Mouse (Mus musculus) kidney, postnatal 36 days (tissue): ENCODE data around the gene Acsf3.

Experiments
- DNase-seq, 2 experiments: peaks; one replicate each; pipeline ENCODE4 v3.0.0; 2021 to 2022; ENCODE audit warnings: mixed read lengths in 2 of 2

Gene Acsf3

DNA sequence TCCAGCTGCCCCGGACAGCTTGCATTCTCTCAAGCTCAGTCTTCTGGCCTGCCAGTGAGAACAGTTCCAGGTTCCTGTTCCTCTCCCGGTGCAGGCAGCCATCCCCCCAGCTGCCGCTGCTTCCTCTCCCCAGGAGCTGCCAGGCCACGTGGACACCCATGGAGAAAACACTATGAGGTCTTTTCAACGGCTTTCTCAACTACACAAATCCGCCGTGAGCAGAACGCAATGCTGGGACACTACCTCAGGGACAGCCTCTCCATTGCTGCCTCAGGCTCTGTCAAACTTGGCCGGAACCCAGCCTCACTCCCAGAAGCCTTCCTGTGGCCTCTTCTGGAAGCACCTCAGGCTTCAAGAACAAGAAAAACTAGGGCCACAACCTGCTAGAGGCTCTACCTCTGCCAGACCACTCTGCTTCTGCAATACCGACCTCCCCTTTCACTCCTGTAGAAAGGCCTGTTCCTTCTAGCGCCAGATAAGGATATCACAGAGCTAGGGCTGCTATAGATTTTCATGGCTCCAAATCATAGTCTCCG, 12.5 kb upstream of the Acsf3 start:
- peak in 1 of 2 experiments; percentile 13 for DNase-seq

DNA sequence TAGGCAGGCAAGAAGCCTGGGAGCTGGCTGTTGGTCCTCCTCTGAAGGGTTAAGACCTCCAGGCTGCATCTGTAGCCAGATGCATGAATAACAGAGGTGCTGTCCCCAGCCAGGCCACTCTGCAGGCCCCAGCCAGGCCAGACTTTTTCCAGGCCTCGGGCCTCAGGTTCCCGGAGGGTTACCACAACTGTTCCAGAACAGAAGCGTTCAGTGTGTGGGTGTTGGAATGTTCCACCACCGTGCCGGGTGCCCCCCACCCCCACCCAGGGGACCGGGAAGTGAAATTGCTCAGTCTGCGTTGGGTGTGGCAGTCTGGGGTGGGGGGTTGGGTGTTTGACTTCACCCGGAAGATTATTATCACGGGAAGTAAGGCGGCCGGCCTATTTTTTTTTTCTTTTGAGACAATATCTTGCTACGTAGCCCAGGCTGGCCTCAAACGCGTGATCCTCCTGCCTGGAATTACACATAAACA, 12.0 kb upstream of the Acsf3 start:
- DNase-seq, result peak in 1 of 2 experiments; percentile 36

DNA sequence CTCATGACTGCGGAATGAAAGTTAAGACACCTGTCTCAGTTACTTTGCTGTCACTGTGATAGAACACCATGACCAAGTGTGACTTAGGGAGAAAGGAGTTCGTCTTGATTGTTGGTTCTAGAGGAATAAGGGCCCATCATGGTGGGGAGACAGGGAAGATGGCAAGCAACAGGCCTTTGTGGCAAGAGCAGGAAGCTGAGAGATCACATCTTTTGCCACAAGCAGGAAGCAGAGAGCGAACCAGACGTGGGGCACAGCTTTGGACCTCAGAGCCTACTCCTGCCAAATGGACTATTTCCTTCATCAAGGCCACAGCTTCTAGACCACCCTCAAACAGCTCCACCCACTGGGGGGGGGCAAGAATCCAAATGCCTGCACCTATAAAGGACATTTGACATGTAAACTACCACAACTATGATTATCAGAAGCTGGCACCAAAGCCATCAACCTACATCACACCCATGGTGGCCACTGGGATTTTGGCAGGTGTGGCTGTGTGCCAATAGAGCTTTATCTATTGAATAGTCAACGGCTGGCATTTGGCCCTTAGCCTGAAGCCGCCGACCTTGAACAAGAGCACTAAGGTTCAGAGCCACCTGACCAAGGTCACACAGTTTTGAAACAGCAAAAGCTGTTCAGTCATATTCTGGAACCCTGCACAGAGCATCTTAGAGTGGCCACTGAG, 10.4 kb upstream of the Acsf3 start:
- DNase-seq, result no peak

DNA sequence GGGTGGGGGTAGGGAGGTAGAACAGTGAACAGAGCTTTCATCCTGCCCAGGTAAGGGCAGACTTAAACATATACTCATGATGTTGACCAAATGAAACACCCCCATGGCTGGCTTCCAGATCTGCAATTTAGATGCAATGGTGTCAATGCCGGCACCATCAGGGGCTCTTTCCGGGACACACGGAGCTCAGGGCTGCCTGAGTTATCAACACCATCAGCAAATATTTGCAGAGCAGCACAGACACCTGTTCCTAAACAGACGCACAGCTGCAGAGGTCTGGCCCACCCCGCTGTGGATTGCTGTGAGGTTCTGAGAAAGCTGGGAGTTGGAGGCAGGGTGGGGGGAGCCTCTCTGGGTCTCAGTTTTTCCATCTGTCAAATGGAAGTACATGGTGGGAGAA, 9.1 kb upstream of the Acsf3 start:
- DNase-seq, result no peak

DNA sequence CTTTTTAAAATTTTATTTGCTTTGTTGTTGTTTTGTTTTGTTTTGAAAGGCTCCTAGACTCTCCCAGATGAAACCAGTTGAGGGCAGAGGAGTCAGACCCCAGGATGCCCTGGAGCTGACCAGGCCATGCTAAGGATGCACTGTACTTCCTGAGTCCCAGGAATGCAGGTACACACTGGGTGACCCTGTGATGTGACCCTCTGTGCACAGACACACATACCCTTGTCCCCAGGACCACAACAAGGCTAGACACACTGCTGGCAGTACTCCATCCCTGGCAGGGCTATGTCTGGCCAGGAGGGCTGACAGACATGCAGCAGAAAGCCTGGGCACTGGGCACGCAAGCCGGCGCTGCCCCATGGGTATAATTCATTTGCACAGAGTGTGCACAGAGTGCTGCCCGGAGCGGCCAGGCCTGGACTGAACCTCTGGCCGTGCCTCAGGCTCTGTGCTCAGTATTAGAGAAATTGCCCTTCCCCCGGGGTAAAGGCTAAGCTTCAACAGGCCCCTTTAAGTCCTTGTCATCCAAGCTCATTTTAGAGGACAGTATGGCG, 8.6 kb upstream of the Acsf3 start:
- no peak for DNase-seq

DNA sequence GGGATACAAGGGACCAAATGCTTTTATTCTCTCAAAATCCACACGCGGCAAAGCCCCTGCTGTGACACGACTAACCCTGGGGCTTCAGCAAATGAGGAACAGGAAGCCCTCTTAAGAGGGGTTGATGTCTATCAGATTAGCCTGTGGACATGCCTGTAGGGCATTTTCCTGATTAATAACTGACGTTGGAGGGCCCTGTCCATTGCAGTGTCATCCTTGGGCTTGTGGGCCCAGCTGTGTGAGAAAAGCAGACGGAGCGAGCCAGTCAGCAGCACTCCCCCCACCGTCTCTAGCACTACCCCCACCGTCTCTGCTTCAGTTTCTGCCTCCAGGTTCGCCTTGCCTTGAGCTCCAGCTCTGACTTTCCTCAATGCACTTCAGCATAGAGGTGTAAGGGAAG, 8.1 kb upstream of the Acsf3 start:
- no peak for DNase-seq

DNA sequence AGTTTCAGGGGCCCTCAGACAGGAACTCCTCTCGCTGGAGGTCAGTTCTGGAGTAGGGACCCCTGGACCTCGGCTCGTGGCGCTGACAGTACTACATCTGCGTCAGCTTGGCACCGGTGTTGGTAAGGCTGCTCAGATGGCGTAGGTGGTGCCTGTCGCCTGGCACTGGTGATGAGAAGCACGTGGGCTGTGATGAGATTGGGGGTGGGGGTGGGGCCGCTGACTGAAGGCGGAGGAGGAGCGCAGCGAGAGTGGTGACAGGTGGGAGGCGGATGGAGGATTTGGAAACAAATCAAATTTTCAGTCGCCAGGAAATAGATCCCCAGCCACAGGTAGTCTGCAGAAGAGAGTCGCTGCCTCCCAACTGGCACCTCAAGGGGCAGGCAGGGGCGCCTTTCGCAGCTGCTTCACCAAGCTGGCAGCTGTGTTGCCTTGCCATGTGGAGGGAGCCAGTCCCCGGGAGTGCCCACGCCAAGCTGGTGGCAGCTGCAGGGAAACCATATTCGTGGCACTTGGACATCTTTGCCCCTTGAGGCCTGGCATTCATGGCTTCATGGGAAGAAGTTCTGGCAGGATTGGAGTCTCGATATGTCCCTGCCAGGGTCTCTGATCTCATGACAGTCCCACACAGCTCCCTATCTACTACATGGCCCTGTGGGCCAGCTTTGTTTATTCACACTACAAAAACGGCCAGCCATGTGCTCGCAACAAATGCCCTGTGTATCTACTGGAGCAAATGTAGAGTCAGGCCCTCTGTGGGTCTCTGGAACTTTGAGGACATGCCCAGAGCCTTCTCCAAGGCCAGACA, 5.8 kb upstream of the Acsf3 start:
- DNase-seq, result no peak

DNA sequence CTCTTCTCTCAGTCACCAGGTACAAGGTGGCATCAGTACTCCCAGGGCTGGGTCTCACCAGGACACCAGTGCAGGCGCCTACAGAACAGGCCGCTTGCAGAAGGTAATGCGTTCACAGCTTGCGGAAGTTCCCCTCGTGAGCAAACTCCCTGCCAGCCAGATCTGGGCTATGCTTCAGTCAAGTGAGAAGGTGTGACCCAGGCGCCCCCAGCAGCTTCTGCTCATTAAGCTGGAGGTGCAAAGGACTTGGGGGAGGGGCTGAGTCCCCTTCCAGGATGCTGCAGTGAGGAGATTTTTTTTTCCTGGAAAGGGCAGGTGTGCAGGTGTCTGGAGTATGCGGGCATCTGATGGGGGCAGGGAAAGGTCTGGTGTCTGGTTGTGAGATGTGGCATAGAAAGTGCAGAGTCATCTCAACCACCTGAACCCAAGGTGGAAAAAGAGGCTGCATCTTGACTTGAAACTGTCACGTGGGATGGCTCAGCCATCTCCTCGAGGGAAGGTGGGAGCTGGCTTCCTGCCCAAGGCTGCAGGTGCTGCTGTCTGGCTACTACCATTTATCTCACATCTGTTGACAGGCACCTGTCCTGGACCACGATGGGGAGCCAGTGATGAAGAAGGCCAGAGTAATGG, 2.7 kb upstream of the Acsf3 start:
- DNase-seq, result no peak

DNA sequence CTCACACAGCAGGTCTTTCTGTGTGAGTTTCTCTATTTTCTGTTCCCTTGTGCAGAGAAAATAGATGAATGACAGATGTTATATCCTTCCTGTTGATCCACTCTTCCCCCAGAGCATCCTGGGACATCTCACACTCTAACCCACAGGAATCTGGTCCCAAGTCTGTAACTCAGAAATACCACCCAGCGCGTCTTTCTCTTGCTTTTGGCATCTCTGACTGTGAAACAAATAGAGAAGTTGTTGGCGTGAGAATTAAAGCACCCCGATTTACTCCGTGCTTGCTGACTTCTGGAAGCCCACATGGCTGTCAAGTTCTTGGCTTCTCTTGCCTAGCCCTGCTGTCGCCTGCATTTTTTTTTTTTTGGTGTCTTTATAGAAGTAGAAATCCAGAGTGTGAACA, 2.4 kb downstream of the Acsf3 start:
- DNase-seq, result no peak

DNA sequence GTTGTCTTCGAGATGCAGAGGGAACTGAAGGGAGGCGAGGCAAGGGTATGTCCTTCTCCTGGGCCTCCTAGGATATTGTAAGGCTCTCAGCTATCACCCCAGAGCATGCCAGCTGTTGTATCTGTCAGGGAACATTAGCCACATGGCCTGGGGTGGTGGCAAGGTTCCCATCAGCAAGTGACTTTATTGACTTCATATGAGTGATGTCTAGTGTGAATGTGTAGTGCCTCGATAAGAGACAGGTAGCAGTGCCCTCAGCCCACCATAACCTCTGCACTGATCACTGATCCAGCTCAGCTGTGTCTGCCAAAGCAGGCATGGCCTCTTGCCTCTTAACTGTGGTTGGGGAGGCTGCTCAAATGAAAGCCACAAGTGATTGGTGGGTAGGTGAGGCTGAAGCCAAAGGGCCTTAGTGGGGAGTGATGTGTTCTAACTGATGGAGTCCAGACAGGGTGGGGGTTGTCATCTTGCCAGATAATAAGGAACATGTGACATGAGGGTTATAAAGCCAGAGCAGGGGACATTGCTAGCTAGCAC, 3.5 kb downstream of the Acsf3 start:
- no peak for DNase-seq

DNA sequence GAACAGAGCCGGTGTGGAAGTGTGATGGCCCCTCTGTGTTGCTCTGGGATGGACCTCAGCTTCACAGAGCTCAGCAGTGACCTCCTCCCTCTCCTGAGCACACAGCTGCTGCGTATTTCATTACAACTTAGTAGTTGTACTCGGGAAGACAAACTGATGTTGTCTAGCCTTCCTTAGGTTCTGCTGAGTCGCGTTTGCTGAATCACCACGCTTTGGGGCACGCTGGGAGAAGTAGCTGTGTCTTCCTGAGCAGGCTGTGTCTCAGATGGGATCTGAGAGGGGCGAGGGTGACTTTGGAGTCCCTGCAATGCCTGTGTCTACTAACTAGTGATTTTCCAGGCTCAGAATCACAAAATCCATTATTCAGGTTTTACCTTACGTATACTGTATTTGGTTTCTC, 4.0 kb downstream of the Acsf3 start:
- DNase-seq, result no peak

DNA sequence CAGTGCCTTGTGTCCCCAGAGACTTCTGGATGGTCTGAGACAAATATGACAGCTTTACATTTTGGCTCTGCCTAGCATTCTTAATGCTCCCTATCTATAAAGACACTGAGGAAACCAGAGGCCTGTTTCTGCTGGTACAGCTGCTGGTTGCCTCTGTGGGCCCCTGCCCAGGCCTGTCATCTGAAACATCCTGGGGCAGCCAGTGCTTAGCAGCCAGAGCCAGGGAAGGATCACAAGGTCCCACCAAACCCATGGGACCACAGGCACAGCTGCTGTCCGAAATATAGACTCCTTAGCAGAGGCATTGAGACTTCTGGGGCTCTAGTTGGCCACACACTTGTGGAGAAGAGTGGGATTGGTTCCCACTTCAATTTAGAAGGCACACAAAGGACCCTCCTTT, 9.5 kb downstream of the Acsf3 start:
- DNase-seq, result no peak

DNA sequence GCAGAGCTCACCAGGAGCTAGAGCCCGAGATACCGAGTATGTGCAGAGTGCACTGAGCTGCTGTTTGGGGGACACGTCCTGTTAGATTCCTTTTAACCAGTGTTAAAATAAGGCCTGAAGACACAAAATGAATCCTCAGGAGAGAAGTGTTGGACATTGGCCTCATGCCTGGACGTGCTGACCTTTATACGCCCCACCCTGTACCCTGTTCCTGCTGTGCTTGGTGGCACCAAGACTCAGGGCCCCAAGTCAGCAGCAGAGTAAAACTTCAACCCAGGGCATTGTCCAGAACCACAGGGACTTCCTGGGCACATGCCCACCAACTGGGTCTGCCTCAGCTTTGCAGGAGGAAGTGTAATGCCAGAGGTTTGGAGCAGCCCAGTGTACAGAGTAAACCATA, 14.5 kb downstream of the Acsf3 start:
- peak; percentile 82 to 84 for DNase-seq

DNA sequence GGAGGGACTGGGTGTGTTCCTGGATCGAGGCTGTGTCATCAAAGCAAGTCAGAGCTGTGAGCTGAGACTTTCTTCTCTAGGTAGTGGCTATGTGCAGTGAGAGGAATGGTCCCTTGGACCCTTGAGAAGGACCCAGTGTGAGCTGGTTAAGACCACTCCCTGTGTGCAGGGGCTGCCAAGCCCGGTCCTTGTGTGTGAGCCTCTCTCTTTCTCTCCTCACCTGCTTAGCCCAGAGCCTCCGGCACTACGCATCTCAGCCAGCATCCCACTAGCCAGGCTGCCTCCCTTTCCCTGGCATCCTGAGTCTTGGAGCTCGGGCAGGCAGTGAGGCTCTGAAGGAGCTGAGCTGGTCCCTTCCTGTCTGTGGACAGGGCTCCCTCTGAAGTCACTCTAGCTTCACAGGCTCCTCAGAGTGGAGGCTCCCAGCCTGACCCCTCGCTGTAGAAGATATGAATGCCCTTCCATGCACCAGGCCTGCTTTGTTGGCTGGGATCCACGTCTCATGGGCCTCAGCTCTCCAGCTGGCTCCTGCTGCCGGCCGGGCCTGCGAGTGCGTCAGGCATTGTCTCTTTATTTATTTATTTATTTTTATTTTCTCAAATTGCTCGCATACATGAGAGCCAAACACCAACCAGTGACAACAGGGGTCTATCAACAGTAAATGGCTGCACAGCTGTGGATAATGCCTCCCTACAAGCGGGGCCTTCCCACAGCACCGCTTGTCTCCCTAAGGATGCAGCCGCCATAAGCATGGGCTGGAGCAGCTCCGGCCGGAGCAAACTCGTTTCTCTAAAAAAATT, 18.3 kb downstream of the Acsf3 start:
- peak; percentile 15 to 29 for DNase-seq

DNA sequence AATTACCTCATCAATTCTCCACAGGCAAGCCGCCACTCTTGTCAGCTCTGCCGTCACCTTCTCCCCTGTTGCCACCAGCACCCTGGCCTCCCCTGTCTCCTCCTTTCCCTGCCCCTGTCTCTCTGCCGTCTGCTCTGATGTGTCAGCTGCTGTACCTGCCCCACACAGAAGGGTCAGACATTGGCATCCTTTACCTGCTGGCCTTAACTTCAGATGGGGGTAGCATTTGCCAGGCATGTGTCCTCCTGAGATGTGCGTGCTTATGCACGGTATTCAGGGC, 18.8 kb downstream of the Acsf3 start:
- DNase-seq, result no peak

DNA sequence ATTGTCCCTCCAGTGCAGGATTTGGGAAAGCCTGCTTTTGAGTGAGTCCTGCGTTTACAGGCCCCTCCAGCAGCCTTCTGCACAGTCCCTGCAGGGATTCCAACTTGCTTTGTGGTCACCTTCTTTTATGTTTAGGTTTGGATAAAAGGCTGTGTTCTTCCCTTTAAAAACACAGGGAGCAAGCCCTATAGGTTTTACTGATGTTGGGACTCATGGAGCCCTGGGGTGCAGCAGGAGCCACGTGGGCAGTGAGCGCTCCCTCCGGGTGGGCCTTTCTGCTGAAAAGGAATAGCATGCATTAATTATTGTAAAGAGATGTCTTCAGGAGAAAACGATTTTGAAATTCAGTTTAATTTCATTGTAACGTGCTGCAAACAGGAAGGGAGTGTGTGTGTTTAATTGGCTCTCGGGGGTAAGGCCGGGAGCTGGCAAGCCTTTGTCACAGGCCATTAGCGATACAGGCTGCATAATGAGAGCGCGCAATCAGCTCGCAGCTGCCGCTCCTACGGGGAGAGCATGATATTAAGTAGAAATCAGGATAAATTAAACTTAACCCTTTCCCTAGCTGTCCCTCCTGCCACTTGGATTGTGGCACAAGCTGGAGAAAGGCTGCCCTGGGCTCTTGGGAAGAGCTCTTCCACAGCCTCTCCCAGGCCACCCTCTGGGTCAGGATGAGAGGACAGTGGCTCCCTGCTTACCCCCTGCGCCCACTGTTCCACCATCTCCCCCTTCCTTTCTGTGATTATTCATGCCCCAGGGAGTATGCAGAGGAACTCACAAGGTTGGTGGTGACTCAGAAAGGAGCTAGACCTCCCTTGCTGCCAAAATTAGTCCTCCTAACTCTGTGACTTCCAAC, 28.8 kb downstream of the Acsf3 start:
- no peak for DNase-seq

DNA sequence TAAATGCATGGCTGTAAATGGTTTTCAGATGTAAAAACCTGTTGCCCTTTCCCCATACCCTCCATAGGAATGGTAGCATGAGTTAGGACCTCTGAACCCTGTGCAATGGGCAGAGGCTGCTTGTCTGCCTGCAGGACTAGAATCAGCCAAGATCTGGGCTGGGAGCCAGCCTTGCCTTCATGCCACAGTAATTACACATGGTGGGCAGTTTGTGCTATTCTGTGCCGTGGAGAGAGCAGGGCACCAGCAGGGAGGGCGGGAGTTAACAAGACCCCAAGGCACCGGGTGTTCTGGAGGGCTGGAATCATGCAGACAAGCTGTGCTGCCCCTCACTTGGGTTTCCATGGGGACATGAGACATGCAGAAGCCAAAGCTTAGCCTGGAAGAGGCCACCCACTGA, 30.1 kb downstream of the Acsf3 start:
- DNase-seq, result peak; percentile 77 to 85

DNA sequence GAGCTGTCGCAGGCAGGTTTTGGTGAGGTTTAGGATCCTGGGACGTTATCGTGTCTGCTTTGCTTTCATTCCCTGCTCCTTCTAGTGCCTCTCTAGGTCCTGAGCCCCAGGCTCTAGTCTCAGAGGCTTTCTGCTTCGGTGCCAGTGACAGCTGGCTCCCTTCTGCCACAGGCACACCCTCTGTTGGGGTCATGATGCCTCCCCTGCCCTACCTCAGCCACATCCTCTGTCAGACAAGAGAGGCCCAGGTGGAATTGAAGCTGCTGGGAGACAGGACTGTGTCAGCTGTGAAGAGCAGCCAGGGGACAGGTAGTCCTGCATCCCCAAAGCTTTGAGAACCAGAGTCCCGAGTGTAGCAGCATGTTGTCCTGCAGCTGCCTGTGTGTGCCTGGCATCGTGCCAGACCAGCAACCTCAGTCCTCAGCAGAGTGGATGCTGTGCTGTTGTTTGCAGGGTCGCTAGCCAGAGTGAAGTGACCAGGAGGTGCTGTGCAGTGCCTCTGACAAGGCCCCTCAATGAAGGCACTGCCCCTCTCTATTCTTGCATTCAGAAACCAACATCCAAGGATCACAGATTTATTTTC, 31.8 kb downstream of the Acsf3 start:
- peak in 1 of 2 experiments; percentile 29 for DNase-seq

DNA sequence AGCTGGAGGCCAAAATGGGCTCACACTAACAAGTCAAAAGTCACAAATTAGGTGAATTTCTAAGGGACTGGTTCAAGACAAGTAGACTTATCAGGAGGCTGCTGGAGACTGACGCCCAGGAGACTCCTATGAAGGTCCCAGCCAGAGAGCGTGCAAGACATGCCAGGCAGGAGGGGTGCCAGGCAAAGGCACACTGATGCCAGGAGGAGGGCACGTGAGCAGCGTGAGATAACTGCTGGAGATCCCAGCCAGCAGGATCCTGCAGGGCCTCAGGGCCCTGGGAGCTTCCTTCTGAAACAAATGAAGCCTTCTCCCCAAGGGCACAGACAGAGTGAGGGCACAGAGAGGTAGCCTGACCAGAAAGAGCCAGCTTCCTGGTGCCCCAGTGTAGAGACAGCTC, 32.6 kb downstream of the Acsf3 start:
- no peak for DNase-seq

DNA sequence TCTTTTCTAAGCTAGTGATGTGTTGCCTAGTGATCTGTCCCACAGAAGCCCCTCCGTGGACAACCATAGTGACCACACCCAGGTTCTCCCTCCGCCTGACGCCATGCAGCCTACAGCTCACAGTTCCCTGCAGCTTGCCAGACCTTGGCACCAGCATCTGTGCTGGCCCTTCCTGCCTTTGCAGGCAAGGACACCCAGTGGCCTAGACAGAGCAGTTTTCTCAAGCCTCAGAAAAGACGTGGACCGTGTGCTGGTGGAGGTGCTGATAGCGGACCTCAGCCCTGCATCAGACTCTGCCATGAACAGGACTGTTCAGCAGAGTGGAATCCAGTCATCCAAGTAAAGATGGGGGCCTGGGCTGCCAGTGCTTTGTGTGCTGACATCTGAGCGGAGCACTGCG, 35.1 kb downstream of the Acsf3 start:
- no peak for DNase-seq

DNA sequence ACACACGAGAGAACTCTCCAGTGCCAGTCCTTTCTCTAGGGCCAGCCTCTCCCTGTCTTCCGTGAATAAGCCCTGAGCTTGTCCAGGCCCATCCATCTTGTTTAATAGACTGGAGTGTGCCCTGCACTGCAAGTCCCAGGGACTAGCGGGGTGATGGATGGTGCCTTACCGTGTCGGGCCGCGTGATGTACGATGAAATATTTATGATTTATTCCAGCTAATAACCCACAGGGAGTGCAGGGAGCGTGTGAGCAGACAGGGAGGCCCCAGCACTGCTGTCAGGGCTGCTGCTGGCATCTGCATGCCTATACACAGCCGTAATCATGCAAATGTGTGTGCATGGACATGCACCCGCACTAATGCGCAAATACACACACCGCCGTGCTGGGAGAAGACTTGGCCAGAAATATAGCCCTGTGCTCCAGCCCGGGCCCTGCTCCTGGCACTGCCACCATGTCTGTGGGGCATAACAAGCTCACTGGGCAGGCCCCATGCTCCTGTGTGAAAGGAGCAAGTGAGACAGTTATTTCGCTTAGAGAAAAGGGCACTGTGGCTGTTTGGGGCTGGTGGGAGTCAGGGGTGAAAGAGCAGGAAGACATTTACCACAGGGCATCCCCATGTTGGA, 36.7 kb downstream of the Acsf3 start:
- no peak for DNase-seq
